Mouse (Mus musculus): ENCODE data around the gene Cdc5l. TPM values are rescaled to one million over a fixed set of nuclear protein-coding genes. Genes with fewer than 3 reads are reported as not detected.

Cdc5l gene
- 28.9 and 31.8 TPM in 2 replicates for polyA plus RNA-seq (2015; fragmentation: Nextera tagmentation; extraction: Ambion mirVana)

DNA sequence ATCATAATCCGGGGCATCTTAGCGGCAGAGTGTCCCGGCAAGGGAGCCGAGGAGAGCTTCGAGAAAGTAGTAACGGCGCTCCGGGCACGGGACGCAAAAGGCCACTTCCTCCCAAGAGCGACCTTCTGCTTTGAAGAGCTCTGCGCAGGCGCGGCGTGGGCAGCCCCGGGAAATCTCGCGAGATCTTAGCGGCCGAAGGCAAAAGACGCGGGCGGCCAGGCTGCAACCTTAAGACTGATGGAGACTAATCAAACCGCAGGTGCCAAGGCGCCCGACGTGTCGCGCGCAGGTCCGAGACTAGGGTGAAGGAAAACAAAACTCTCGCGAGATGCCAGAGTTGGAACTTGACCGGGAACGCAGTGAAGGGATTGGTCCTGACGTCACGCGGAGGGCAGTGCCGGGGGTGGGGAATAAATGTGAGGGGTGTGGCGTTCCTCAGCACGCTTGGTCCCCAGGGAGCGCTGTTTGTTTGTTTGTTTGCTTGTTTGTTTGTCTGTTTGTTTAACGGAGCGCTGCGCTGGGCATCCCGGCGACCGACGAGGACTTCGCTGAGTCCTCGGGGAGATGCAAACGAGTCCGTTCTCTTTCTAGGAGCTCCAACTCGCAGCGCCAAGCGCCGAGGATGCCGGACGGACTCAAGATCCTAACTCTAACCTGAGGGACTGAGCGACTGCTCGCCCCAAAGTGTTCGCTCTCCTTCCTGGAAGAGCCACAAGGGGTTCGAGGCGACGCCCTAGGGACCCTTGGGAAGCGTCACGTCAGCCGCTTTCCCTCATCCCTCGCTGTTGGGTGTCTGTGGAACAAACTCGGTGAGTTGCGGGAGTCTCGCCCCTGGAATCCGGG lies at the start of gene Cdc5l:
TSS of gene Cdc5l (minus strand) at position 319 of the 843 bp plus-strand sequence.
- Histone ChIP-seq H3K36me3 (ENCODE audit: control insufficient read depth, insufficient read depth, low read length) (no peaks in the 10 kb centered on the region), H3K4me2 (replicated peaks; ENCODE audit: low read depth) (peak within 1 kb of the TSS; percentile 92), H3K4me1 (replicated peaks; ENCODE audit: control insufficient read depth, insufficient read depth) (peaks cover 3% of the 10 kb centered on the region; the same call in 1 of the 2 replicates), H3K27me3 (ENCODE audit: control insufficient read depth, insufficient read depth, low read length) (no peaks in the 10 kb centered on the region), H3K4me3 (ENCODE audit: low read depth, low read length) (peak within 1 kb of the TSS; percentile 88), H3K27ac (replicated peaks) (peak within 1 kb of the TSS; percentile 98), H3K9me3 (ENCODE audit: control insufficient read depth, low read length) (no peaks in the 10 kb centered on the region), H3K9ac (ENCODE audit: low read length) (peak within 1 kb of the TSS; percentile 94)
- ATAC-seq (ENCODE audit: low FRiP score, low TSS enrichment) (peak; percentile 99), DNase-seq (ENCODE audit: low spot score) (peak; percentile 97)
- WGBS, result under 1% methylated on average over 73 of the region's 73 CpGs
- TF ChIP-seq EP300 (optimal IDR thresholded peaks at IDR 0.05) (peak; percentile 100), CTCF (IDR thresholded peaks at IDR 0.05; ENCODE audit: low read depth) (peak; percentile 58)

- no peaks in the 10 kb centered on the region for H3K4me1 ChIP-seq (replicated peaks; ENCODE audit: control insufficient read depth, insufficient read depth)
- H3K27ac ChIP-seq (replicated peaks), result no peak overlapping the region
- H3K27me3 ChIP-seq (ENCODE audit: control insufficient read depth, insufficient read depth, low read length), result no peaks in the 10 kb centered on the region
- 29% methylated on average over 2 of the region's 2 CpGs for WGBS
- no peak overlapping the region for H3K4me3 ChIP-seq (ENCODE audit: low read depth, low read length)
- ATAC-seq (ENCODE audit: low FRiP score, low TSS enrichment) (no peak), DNase-seq (ENCODE audit: low spot score) (no peak)
- no peak overlapping the region for H3K4me2 ChIP-seq (replicated peaks; ENCODE audit: low read depth)
- H3K9ac ChIP-seq (ENCODE audit: low read length), result no peak overlapping the region
- no peaks in the 10 kb centered on the region for H3K36me3 ChIP-seq (ENCODE audit: control insufficient read depth, insufficient read depth, low read length)
- TF ChIP-seq CTCF (IDR thresholded peaks at IDR 0.05; ENCODE audit: low read depth) (peak; percentile 46), EP300 (optimal IDR thresholded peaks at IDR 0.05) (no peak)
- no peaks in the 10 kb centered on the region for H3K9me3 ChIP-seq (ENCODE audit: control insufficient read depth, low read length)
Observed at GRCm38 (mm10) chr17:45480429-45480828, 46.9 kb upstream of the Cdc5l start.

DNA sequence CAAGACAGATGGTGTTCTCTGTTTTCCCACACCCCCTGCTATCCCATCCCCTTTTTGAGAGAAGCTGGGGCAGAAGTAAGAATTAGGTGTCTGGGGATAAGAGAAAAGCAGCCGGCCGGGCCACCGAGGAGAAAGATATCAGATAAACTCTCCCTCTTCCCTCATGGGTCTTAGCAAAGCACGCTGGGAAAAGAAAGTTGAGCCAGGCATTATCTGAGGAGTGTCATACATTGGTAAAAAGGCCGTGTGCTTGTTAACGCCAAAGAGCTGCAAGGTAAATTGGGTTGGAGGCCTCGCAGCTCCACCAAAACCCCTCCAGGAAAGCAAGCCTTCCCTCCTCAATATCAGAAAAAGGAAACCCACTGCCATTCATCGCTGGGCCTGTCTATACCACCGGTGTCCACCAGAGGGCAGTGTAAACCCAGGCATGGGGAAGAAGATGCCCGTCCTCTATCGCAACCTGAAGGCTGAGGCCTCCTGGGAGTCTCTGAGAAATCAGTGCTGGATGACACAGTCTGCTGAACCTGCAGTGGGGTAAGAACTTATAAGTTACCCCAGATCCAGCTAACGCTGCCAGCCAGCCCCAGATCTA lies 44.8 kb upstream of the Cdc5l start:
- ATAC-seq (ENCODE audit: low FRiP score, low TSS enrichment) (peak; percentile 43; the same call in 1 of the 2 replicates), DNase-seq (ENCODE audit: low spot score) (peak; percentile 81)
- Histone ChIP-seq H3K27ac (replicated peaks) (no peak overlapping the region), H3K4me2 (replicated peaks; ENCODE audit: low read depth) (no peak overlapping the region), H3K27me3 (ENCODE audit: control insufficient read depth, insufficient read depth, low read length) (no peaks in the 10 kb centered on the region), H3K36me3 (ENCODE audit: control insufficient read depth, insufficient read depth, low read length) (no peaks in the 10 kb centered on the region), H3K9me3 (ENCODE audit: control insufficient read depth, low read length) (no peaks in the 10 kb centered on the region), H3K4me3 (ENCODE audit: low read depth, low read length) (no peak overlapping the region), H3K9ac (ENCODE audit: low read length) (no peak overlapping the region), H3K4me1 (replicated peaks; ENCODE audit: control insufficient read depth, insufficient read depth) (no peaks in the 10 kb centered on the region)
- 14% methylated on average over 12 of the region's 12 CpGs for WGBS
- TF ChIP-seq CTCF (IDR thresholded peaks at IDR 0.05; ENCODE audit: low read depth) (peak; percentile 99), EP300 (optimal IDR thresholded peaks at IDR 0.05) (no peak)

DNA sequence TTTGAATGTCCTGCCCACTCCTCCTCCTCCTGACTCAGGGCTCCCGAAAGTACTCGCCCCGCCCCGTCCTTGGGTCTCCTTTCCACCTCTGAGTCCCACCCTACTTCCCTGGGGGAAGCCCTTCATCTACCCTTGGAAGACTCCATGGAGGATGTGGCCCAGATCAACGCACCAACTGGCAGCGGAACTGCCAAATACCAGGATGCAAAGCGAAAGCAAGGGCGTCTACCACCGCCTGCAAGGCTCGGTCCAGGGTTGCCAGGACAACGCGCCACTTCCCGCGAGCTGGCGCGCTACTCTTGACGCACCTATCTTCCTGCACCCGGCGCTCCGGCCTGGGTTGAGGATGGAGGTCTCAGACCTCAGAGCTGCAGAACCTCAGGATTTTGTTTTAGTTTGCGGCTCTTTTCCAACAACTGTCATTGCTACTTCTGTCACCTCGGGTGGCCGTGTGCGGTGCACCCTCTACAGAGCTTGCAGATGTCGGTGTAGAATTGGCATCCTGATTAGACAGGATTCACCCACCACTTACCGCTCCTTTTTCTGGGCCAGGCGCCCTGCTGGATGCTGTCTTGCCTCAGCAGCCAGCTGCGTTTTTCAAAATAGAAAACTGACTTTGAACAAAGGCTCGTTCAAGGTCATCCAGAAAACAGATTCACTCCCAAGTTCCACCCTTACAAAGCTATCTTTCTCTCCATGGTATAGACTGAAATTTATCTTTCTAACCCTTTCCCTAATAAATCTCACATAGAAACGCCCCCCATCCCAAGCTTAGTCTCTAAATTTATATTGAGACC lies 41.3 kb upstream of the Cdc5l start, which contains the start of gene Spats1:
TSS of gene Spats1 (minus strand) at position 747 of the 797 bp plus-strand sequence.
- H3K36me3 ChIP-seq (ENCODE audit: control insufficient read depth, insufficient read depth, low read length), result no peaks in the 10 kb centered on the region

DNA sequence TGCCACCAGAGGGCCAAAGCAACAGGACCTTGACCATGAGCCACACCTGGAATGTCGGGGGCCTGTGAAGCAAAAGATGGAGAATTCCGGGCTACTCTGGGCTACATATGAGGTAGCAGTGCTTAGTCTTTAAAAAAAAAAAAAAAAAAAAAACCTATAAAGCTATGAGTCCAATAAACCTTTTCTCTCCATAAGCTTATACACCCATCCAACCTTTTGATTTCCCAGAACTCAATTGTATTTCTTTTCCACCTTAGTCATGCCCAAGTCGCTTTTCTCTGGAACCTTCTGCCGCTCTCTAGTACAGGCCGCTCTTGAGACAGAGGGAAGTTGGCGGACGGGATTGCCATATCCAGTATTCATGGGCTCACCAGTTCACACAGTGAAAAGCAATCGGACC lies 40.6 kb upstream of the Cdc5l start:
- H3K36me3 ChIP-seq (ENCODE audit: control insufficient read depth, insufficient read depth, low read length), result no peaks in the 10 kb centered on the region
- no peak overlapping the region for H3K27ac ChIP-seq (replicated peaks)
- DNase-seq (ENCODE audit: low spot score) (no peak), ATAC-seq (ENCODE audit: low FRiP score, low TSS enrichment) (no peak)
- H3K9me3 ChIP-seq (ENCODE audit: control insufficient read depth, low read length), result no peaks in the 10 kb centered on the region
- H3K9ac ChIP-seq (ENCODE audit: low read length), result no peak overlapping the region
- H3K27me3 ChIP-seq (ENCODE audit: control insufficient read depth, insufficient read depth, low read length), result no peaks in the 10 kb centered on the region
- TF ChIP-seq CTCF (IDR thresholded peaks at IDR 0.05; ENCODE audit: low read depth) (no peak), EP300 (optimal IDR thresholded peaks at IDR 0.05) (no peak)
- H3K4me1 ChIP-seq (replicated peaks; ENCODE audit: control insufficient read depth, insufficient read depth), result no peaks in the 10 kb centered on the region
- peak overlapping the region; percentile 36 for H3K4me3 ChIP-seq (ENCODE audit: low read depth, low read length)
- WGBS, result 68% methylated on average over 8 of the region's 8 CpGs
- H3K4me2 ChIP-seq (replicated peaks; ENCODE audit: low read depth), result no peak overlapping the region

More for the DNA sequence above, 41.3 kb upstream of the Cdc5l start, which contains the start of gene Spats1:
- Histone ChIP-seq H3K27ac (replicated peaks) (no peak within 1 kb of the TSS), H3K27me3 (ENCODE audit: control insufficient read depth, insufficient read depth, low read length) (no peaks in the 10 kb centered on the region), H3K9ac (ENCODE audit: low read length) (peak within 1 kb of the TSS; percentile 5; the same call in 1 of the 2 replicates), H3K4me3 (ENCODE audit: low read depth, low read length) (peak within 1 kb of the TSS; percentile 36), H3K4me2 (replicated peaks; ENCODE audit: low read depth) (peak within 1 kb of the TSS; percentile 48), H3K9me3 (ENCODE audit: control insufficient read depth, low read length) (no peaks in the 10 kb centered on the region), H3K4me1 (replicated peaks; ENCODE audit: control insufficient read depth, insufficient read depth) (no peaks in the 10 kb centered on the region)
- peak; percentile 59 for DNase-seq (ENCODE audit: low spot score)
- ATAC-seq (ENCODE audit: low FRiP score, low TSS enrichment), result peak; percentile 70
- TF ChIP-seq EP300 (optimal IDR thresholded peaks at IDR 0.05) (no peak), CTCF (IDR thresholded peaks at IDR 0.05; ENCODE audit: low read depth) (no peak)
- 6% methylated on average over 30 of the region's 30 CpGs for WGBS
